Mouse (Mus musculus): ENCODE measurements around the gene Mms19.
"Not testable (repeated sequence)": the region's sequence is repeated elsewhere in the genome, so short reads cannot be mapped to it uniquely, and the experiment has no call there.

Mms19 gene

DNA sequence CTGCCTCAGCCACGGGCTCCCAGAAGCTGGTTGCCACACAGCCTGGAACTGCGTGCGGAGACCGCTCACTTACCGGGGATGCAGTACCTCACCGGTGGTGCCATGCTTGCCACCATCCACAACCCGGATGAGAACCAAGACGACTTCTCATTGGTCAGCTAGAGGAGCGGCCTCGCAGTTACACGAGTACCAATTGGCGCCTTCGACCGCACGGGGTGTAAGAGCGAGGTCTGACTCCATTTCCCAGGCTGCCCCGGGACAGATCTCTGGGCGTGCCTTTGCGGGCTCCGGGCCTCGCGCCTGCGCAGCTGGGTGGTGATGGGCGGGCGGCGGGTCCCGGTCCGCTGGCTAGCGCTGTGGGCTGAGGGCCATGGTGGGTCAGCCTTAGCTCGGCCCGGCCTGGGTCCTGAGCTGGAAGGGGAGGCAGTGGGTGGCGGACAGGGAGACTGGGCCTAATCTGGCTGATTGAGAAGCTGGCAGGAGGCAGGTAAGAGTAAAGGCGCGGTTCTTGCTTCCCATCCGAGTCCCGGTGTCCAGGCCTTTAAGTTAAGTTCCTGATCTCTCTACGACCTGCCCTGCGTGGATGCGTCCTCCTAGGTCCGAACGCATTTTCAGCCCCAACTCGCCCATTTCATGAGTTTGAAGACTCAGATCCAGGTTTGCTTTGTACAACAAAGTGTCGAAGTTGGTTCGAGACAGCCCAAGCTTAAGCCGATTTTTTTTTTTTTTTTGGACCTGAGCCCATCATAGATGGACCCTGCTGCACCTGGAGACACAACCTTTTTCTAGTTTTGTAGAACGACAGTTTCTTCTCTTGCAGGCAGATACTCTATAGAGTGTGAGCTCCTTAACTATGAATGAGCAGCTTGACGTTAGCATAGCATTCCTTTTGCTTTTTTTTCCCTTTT lies 47.5 kb downstream of the Mms19 start, which contains the start of the genes Exosc1 and Zdhhc16:
TSS of gene Exosc1 (minus strand) at position 245 of the 908 bp plus-strand sequence.
TSS of gene Zdhhc16 (plus strand) at position 302 of the 908 bp plus-strand sequence.
- DNase-seq (ENCODE audit: low spot score) = peak; percentile 99

DNA sequence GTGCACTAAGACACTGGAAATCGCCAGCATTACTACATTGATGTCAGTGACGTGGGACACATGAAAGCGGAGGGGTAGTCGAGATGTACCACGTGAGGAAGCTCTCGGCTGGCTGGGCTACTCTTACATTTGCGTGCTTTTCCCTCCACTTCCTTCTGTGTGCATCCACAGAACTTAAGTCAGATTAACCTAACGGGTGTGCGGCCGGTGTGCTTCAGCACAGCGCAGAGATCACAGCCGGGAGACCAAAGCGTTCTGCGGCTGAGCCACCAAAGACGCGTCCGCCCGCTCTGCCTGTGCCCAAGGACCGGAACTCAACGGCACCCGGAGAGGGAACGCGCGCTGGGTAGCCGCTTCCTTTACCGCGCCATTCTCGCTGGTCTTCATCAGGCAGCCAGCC lies 48.3 kb downstream of the Mms19 start:
- no peak for DNase-seq (ENCODE audit: low spot score)

DNA sequence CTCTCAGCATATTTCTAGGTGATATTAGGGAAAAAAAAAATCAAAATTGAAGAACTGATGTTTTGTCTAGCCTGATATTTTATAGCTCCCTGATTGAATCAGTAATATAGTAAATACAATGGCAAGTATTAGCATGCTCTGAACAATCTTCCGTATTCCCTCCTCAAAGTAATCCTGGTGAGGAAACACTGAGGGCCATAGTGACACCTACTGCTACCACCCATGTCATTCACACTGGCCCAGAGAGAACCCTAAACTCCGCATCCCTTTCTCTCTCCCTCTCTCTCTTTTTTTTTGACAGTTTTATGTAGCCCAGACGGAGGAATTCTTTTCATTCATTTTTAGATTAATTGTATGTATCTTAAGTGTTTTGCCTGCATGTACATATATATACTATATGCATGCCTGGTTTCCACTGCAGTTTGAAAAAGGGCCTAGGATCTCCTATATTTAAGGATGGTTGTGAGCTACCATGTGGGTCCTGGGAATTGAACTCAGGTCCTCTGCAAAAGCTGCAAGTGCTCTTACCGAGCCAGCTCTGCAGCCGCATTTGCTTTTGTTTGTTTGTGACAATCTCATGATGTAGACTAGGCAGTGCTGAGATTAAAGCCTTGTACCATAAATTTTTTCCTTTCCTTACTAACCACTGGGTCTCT lies 60.4 kb downstream of the Mms19 start:
- DNase-seq (ENCODE audit: low spot score) = no peak

DNA sequence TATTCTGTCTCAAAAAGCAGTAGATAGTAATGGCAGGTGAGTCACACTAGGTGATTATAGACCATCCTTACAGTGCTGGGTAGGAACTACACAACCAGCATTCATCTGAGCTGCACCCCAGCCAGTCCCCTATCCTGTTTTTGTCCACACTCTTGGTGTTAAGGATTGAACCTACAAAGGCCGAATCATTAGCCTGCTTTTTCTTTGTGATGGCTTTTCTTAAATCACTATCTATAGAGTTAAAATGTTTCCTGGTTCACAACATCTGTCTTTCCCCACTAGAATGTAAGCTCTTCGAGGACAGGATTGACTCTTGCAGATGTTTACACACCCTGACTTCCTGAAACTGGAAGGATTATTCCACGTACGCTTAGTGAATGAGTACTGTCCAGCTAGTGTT lies 61.5 kb downstream of the Mms19 start:
- DNase-seq (ENCODE audit: low spot score) = no peak

DNA sequence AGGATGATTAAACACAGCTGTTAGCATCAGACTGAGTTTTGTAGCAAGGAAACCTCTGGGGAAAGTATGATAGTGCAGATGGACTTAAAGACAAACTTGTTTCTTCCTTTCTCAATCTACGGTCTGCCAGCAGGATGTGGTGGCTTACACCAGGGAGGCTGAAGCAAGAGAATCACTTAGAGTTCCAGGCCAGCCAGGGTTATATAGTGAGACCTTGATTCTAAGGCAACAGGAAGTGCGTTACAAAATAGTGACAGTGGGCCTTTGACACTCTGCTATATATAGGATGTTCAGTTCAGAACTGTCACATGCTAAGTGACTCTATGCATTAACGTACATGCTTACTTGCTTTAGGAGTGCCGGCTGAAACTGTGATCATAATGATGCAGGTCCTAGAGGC lies 64.1 kb downstream of the Mms19 start:
- no peak for DNase-seq (ENCODE audit: low spot score)

DNA sequence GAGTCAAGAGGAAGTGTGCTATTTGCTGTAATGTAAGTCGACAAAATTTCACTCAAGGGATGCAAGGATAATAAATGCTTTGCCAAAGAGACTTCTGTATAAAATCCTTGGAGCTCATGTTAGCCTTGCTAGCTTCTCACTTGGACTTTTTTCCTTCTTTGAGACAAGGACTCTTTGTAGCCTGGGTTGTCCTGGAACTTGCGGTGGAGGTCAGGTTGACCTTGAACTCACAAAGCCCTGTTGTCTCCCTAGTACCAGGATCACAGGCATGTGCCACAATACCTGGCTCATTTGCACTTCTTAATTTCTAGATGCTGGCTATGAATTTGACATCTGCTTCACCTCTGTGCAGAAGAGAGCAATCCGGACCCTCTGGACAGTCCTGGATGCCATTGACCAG lies 65.7 kb downstream of the Mms19 start:
- DNase-seq (ENCODE audit: low spot score) = no peak

DNA sequence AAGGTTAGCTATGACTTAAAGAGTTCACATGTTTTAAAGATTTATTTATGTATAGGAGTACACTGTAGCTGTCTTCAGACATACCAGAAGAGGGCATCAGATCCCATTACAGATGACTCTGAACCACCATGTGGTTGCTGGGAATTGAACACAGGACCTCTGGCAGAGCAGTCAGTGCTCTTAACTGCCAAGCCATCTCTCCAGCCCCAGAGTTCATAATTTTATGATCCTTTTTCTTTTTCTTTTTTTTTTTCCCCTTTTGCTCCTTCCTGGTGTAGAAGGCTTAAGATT lies 66.4 kb downstream of the Mms19 start:
- not testable (repeated sequence) for DNase-seq (ENCODE audit: low spot score)

DNA sequence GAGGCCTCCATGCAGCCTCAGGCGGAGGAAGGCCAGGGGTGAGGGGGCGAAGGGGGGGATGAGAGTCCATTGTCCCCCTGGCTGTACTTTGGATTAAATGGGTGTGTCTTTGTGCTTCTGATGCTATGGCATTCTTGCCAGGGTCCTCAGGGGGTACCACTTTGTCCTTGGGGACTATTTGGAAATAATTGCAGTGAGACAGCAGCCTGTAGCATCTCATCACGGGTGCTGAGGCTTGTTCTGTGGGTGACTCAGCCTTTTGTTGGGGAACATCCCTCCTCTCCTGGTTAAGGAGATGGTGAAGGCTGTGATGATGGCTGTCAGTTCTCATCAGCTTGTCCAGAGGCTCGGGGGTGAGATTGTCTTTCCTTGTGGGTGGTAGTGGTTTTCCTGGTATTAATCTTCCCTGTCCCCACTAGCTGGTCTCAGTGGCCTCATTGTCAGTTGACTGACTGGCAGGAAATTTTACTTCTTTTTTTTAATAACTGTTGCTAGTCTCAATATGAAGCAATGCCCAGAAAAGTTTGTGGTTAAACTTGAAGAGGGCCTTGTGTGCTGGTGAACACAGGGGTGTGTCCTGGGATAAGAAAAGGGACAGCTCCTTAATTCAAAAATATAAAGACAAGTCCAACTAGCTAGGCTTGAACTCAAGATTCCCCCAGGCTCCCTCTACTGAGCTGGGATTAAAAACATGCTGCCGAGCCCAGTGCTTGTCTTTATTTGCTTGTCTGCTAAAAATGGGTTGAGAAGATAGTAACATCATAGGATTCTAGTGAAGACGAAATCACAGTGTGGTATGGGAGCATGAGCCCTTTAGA lies 67.0 kb downstream of the Mms19 start:
- DNase-seq (ENCODE audit: low spot score) = no peak

DNA sequence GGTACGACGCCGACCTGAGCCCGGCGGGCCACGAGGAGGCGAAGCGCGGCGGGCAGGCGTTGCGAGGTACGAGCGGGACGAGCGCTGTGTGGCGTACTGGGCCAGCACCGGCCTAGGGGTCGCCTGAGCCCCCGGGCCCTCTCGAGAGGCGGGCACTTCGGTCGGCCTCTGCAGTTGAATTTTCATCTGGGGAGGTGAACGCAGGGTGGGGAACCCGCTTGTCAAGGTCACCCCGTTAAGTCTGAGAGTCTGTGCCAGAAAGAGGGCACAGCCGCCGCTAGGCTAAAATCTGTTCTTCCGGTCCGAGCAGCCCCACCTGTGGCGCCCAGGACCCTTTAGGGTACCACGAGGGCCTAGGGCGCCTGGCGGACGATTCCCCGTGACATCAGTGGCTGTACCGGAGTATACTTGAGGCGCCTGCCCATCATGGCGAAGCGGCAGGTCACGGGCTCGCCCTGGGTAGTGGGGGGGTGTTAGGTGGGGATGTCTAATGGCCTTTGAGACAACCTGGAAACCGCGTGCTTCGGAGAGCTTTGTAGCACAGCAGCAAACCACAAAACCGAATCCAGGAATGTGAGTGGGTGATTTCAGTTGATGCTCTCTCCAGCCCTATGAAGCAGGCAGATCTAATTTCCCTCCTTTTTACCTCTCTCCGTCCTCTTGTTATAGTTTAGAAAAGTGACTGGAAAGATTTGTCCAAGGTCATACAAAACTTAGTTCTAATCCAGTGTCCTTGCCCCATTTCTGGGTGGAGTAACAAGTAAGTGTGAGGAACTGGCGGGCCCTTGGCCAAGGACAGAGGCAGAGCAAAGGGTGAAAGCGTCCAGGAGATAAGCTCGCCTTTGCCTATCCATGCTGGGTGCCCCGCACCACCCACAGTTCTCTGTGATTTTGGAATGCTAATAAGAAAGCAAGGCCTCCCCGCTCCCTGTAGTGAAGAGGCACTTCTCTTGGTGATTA lies 68.6 kb downstream of the Mms19 start:
- DNase-seq (ENCODE audit: low spot score) = no peak

DNA sequence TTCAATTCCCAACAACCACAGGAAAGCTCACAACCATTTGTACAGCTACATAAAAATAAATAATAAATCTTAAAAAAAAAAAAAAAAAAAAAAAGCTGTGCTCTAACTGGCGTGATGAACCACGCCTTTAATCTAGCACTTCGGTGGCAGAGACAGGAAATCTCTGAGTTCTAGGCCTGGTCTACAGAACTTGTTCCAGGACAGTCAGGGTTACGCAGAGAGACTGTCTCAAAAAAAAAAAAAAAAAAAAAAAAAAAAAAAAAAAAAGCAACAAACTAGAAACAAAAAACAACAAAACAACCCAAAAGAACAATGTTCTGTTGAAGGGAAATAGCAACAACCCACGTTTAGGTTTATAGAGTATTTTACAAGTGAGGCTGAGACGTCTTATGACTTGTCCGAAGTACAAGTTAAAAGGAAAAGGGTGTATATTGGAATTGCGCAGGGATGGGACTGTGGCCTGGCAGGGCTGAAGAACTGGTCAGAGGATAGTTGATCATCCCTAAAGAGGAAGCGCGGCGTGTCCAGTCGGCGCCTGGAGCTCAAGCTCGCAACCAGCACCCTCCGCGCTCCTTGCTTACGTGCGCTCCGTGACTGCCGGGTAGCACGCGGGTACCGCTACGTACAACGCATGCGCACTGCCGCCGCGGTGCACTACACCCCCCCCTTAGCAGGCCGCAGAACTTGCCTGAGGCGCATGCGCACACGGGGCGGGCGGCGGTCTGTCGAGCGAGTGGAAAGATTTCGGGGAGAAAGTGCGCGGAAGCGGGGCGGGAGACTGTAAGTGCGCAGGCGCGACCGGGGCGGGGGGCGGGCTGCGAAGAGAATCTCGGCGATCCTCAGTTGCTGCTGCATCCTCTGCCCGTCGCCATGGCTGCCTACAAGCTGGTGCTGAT lies 69.5 kb downstream of the Mms19 start, which contains the start of gene Pgam1:
TSS of gene Pgam1 (plus strand) at position 746 of the 896 bp plus-strand sequence.
- peak; percentile 96 for DNase-seq (ENCODE audit: low spot score)

DNA sequence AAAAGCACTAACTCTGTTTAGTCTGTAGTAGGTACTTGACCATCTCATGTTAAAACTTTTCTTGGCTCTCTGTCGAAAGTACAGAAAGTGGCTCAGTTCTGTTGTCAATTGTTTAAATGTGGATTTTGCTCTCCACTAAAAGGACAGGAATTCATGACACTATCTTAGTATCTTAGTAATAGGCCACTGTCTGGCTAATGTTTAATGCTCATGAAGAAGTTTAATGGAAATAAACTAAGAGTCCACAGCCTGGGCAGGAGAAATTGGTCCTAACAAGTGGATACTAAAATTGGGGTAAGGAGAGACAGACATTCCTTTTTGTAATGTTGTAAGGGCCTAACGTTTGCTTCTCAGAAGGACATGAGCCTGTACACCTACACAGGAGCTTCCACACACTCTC lies 70.6 kb downstream of the Mms19 start:
- no peak for DNase-seq (ENCODE audit: low spot score)

DNA sequence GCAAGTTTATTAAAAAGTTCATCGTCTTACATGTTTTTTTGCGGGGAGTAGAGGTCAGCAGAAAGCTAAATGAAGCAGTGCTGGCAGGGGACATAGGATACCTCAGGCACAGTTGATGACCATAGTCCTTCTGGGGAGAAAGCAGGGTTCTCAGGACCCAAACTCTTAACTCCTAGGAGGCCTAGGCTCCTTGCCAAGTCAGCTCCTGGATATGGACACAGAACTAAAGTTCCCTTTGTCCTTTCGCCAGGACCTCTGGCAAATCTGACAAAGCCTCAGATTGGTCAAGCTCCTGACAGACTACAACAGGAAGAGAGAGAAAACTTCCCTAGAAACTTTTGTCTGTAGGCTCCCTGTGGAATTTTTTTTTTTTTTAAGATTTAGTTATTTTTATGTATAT lies 72.2 kb downstream of the Mms19 start:
- DNase-seq (ENCODE audit: low spot score) = no peak

DNA sequence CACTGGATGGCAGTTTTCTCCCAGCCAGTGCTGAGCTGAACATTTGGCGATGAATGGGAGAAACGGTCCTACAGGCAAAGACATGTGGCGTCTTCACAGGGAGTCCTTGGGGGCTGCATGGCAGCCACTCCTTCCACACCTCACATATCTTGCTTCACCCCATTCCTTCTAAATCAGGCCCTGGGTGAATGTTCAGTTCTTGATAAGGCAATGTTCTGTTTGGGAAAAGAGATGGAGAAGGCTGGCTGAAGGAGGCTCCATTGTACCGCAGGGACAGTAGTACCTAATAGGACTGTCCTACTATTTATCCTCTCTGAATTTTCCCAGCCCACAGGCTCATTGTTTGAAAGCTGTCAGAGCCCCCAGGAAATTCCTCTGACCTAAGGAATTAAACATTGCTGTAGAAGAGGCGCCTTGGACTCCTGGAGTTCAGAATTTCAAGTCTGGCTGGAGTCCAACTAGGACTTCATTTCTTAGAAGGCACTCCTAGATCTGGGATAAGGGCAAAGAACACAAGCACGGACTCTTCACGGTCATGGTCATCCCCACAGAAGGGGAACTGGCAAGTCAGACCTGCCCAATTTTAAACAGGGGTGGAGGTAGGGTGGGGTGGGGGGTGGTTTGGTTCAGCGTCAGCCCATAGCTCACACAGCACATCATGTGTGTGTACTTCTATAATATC lies 73.7 kb downstream of the Mms19 start:
- DNase-seq (ENCODE audit: low spot score) = no peak

DNA sequence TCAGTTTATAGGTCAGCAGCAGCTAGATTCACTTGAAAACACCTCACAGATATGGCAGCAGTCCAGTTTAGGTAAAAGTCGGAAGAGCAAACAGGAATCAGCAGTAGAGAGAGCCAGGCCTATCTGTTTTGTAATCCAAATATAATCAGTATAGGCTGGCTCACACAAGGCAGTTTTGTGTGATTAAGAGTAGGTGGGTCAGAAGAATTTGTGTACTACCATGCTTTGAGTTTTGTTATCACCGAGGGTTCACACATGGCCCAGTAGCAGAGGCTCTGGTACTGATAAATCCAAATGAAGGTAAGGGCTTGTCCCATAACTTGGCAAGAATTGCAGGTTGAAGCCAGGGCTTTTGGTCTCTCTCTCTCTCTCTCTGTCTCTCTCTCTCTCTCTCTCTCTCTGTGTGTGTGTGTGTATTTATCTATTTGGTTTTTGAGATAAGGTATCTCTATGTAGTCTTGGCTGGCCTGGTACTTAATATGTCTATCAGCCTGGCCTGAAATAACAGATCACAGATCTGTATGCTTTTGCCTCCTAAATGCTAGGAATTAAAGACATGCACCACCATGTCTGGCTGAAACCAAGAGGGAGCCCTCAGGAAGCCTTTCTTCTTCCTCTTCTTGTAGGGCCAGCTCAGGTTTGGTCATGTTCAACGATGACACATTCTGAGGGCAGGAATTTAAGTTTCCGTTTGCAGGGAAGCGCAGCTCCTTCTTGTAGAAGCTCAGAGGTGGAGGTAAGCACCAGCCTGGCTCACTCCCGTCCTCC lies 74.5 kb downstream of the Mms19 start:
- no peak for DNase-seq (ENCODE audit: low spot score)

DNA sequence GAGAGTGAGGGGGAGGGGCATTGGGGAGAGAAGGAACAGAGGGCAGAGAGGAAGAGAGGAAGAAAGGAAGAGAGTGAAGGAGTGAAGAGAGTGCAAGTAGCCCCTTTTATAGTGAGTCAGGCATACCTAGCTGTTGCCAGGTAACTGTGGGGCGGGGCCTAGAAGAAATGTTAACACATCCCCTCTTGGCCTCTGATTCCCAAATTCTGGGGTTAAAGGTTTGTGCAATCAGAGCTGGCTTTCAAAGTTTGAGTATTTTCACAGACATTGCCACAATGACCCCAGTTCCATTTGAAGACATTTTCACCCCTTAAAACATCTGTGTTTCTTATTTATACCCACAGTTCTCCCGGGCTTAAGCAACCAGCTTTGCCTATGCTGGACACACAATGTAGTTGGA lies 75.7 kb downstream of the Mms19 start:
- DNase-seq (ENCODE audit: low spot score) = no peak

DNA sequence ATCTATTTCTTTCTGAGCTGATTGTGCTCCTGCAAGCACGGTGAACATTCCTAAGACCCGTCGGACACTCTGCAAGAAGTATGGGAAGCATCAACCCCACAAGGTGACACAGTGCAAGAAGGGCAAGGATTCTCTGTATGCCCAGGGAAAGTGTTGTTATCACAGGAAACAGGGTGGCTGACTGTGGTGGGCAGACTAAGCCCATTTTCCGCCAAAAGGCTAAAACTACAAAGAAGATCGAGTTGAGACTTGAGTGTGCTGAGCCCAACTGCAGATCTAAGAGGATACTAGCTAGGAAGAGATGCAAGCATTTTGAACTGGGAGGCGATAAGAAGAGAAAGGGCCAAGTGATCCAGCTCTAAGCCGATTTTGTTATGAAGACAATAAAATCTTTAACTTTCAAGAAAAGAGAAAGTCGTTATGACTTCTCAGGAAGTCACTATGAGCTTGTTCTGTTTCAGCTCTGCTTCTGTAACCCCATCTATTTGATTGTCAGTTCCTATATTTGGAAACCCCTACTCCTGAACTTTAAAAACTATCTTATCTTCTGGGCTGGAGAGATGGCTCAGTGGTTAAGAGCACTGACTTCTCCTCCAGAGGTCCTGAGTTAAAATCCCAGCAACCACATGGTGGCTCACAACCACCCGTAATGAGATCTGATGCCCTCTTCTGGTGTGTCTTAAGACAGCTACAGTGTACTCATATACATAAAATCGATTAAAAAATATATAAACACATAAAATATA lies 77.9 kb downstream of the Mms19 start:
- no peak for DNase-seq (ENCODE audit: low spot score)

DNA sequence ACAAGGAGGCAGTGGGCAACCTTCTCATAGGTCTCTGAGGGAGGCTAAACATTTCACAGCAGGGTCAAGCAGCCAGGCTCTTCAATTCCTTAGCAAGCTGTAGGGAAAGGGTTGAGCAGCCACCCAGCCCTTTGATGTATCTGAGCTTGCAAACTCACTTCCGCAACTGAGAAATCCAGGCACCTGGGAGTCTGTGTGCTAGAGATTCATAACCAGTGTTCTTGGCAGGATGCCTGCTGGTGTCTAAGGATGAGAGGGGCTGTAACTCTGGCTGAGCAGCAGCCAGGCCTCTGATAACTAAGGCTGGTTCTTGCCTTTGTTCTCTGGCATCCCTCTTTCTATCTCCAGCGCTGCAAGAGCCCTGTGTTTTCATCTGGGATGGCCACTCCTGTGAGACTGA lies 79.3 kb downstream of the Mms19 start:
- no peak for DNase-seq (ENCODE audit: low spot score)

DNA sequence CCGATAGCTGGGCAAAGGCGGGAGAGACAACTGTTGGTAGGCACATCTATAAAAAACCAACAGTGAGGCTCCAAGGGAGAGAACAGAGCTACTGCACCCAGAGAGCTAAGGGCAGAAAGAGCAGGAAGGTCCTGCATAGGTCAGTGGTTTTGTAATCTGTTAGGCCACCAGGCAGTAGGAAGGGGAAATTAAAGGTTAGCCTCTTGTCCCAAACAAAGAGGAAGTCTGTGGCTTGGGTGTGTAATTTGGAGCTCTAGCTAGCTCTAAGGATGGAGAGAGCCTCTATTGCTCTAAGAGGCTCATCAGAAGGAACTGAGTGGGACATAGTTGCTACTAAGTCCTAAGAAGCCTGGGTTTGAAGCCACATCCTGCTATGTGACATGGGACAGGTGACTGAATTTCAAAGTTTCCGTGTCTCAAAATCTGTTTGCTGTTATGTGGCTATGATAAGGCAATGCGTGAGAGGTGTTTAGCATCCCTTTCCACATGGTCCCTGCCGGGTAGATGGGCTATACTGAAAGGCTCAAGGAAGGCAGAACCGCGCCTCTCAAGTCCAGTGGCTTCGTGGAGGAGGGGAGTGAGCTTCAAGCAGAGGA lies 80.4 kb downstream of the Mms19 start:
- DNase-seq (ENCODE audit: low spot score) = peak; percentile 31

All from lung, postnatal 25 days (tissue).